Mouse (Mus musculus): ENCODE results near the gene Gm8369.
"Not testable (repeated sequence)": the region's sequence is repeated elsewhere in the genome, so short reads cannot be mapped to it uniquely, and the experiment has no call there.

The Gm8369 gene

DNA sequence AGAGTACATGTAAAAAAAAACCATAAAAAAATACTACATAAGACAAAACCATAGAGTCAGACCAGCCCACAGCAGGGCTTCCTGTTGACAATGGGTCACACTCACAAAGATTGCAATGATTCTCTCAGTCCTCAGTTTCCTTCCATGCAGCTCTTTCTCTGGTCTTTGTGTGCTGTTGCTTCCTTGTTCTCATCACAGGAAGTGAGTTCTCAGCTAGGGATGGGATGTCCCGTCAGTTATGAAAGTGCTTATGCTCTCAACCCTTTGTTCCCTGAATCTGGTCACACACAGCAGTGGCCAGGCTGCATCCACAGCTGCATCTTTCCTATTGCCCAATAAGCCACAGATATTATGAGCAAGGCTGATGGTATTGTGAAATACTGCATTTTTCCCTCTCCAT is 27.7 kb downstream of the Gm8369 start:
- DNase-seq (ENCODE audit: low spot score in 2 of 2), result no peak

DNA sequence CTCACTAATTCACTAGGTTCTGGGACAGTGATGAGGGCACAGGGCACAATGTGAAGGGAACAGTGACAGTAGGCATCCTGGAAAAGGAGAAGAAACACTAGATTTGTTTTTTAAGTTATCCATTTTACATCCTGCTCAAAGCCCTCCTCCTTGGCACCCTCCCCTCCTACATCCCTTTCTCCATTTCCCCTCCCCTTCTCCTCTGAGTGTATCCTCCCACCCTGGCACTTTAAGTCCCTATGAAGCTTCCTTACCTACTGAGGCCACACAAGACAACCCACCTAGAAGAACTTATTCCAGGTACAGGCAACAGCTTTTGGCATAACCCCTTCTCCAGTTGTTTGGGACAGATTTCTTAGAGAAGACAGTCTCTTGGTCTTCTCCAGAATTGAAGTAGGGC is 30.5 kb downstream of the Gm8369 start, which contains the start of gene Ms4a6b:
TSS of gene Ms4a6b (plus strand) at position 267 of the 400 bp plus-strand sequence.
- DNase-seq (ENCODE audit: low spot score in 2 of 2), result no peak

DNA sequence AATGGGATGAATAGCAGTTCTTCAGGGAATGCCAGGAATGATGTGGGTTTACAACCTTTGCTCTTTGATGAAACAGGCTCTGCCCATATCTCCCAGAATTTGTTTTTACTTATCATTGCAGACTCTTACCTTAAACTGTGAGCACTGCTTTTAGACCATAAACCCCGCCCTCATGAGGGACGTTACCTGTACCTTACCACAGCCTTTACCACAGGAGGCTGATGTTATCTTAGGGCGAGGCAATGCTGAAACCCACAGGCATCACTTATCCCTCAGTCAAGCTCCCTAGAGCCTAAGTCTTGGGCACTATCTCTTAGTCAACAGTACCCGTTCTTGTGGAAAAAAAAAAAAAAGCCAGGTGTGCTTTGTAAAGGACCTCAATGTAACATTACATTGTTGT is 31.1 kb downstream of the Gm8369 start:
- DNase-seq (ENCODE audit: low spot score in 2 of 2), result no peak

DNA sequence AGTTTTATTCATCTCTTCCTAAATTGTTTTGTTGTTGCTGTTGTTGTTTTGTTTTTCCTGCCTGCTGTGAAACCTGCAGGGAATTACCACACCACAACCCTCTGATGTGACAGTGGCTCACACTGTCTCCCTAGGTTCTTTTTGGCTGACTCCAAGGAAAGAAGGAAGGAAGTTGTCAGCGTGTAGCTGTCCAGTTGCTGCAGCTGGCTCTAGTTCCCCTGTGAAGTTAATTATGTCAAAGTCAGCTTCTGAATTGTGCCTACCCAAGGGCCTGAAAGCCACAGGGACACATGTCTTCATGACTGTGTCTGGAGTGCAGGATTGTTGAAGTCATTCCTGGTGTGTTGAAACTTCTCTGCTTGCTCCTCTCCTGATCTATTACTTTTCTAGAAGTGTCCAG is 31.6 kb downstream of the Gm8369 start:
- DNase-seq (ENCODE audit: low spot score in 2 of 2), result peak; percentile 20 to 24

DNA sequence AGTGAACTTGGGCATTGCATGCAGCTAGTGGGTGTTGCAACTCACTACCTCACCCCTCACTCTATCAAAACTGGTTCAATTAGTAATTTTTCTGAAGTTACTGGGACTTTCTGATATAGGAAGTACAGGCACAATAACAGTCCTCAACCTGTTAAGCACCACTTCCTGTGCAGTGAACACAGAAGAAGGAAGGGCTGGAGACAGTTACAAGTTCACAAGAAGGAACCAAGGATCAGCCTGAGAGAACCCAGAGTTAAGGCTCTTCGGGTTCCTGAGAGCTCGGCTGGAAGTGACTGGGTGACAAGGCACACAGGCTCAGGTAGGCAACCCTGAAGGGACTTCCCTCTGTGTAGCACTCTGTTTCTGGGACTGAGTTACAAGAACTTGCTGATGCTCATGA is 32.6 kb downstream of the Gm8369 start:
- not testable (repeated sequence) for DNase-seq (ENCODE audit: low spot score in 2 of 2)

DNA sequence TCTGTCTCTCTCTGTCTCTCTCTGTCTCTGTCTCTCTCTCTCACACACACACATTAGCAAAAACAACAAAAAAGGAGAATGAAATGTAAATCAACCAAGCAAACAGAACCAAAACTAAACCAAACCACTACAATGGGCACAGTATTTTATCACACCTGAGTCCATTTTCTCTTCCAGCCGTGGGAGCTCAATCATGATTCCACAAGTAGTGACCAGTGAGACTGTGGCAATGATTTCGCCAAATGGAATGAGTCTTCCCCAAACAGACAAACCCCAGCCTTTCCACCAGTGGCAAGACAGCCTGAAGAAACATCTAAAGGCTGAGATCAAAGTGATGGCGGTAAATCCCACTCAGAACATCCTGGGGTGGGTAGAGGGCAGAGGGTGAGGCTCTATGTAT is 34.4 kb downstream of the Gm8369 start:
- DNase-seq (ENCODE audit: low spot score in 2 of 2), result no peak

DNA sequence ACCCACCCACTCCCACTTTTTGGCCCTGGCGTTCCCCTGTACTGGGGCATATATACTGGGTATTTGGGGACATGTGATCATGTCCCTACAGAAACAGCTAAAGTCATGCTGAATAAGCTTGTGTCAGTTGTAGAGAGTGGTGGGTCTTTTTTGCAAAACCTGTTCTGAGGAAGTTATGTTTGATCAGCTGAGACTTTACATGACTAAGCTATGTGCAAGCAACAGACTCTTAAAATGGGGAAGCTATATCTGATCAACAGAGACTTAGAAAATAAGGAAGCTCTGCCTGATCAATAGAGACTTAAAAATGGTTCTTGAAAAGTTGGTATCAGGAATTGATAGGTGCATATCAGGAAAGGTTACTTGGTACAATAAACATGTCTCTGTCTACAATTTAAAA is 47.7 kb downstream of the Gm8369 start:
- DNase-seq (ENCODE audit: low spot score in 2 of 2), result no peak

DNA sequence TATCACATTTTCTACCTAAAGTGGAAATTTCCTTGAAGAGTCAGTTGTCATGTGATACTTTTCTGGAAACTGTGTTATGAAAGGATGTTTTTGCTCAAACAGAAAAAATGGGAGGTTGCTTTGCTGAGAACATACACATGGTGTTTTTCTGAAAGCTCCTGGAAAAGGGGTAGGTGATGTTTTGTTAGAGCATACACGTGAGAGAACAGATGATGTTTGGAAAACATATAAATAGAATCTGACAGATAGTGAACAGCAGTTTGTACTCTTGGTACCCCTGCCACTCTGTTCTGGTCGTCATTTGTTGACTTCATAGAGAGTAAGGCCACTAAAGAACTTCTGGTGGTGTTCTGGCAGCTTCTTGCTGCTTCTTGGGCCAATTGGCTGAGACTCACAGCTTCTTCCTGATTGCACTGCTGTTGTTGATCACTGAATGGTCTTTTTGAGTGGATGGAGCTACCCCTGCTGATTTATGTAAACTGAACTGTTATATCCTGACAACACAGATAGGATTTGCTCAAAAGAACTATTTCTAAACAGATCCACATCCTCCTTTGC is 48.2 kb downstream of the Gm8369 start:
- DNase-seq (ENCODE audit: low spot score in 2 of 2), result no peak

DNA sequence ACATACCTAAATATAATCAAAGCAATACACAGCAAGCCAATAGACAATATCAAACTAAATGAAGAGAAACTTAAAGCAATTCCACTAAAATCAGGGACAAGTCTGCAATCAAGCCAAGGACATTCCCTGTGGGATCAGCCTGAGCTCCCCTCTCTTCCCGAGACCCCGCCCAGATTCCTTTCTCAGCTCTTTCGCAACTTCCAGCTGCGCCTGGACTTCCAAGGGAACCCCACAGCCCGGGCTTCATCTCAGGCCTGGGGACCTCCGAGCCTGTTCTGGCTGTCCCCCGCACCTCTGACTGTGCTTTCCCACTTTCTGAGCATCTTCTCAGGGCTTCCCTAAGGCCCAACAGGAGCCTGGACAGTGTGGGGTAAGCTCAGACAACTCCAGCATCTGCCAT is 50.9 kb downstream of the Gm8369 start, which contains the start of gene Ms4a4d:
TSS of gene Ms4a4d (plus strand) at position 209 of the 400 bp plus-strand sequence.
- no peak for DNase-seq (ENCODE audit: low spot score in 2 of 2)

DNA sequence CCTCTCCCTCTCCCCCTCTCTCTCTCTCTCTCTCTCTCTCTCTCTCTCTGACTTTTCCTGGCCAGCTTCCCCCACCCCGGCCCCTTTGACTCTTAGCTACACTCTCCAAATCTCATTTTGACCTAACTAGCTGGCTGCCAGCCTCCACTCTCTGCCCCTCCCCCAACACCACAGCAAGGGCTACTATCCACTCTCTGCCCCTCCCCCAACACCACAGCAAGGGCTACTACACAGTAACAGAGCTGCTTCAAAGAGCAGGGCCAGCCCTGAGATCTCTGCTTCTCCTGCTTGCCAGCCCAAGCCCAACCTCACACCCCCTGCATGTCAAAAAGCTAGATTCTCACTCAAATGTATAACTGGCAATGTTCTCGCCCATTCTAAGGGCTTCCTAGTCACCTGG is 51.6 kb downstream of the Gm8369 start:
- no peak for DNase-seq (ENCODE audit: low spot score in 2 of 2)

DNA sequence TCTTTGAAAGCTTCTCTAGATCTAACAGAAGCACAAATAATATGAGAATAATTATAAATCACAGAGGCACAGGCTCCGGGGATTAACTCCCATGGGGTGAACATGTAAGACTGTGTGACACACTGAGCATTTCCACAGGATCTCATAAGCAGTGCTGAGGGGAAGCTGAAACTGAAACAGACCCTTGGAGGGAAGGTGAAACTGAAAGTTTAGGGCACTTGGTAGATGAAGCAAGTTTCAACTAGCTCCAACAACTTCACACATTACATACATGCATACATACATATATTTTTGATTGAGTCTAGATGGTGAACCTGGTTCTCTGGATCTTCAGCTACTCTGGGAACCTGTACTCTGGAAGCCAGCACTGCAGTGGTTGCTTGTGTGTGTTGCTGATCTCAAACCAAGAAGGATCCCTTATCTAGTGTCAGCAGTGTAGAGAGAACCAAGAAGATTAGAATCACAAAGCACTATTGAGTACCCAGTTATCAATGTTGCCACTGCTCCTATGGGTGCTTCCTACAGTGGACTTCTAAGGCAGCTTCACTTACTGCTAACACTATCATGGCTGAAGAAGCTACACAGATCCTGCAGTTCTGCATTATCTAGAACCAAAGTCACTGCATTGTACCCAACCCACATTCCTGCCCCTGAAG is 54.6 kb downstream of the Gm8369 start:
- not testable (repeated sequence) for DNase-seq (ENCODE audit: low spot score in 2 of 2)

DNA sequence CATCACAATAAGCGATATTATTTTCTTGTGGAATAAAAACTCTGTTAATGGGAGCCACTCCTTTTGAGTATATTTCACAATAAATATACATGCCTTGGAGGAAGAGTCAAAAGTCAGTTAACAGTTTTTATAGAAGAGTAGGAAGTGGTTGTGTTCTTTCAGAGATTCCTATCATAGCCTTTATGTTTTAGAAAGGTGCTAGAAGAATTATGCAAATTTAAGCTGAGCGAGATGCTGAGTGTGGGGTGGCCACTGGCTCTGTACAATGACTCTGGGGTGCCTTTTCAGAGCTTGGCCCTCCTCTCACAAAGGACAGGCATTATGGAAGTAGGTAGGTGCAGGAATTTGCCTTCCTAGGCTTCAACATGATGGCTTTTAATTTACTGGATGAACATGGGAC is 58.6 kb downstream of the Gm8369 start:
- DNase-seq (ENCODE audit: low spot score in 2 of 2), result not testable (repeated sequence)

DNA sequence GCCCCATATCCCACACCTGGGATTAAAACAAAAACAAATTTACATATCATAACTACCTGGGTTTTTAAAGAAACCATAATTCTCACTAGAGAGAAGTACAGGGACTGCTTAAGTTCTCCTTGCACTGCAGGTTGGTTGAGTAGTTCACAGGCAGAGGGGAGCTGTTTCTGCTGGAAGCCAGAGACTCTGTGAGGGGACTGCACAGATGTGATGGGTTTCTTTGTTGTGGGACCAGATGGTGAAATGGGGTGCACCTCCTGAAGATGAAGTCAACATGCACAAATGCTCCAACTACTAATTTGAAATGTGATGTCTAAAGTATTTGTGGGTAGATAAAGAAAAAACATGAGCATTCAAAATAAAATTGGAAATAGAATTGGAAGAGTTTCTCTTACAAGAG is 62.2 kb downstream of the Gm8369 start:
- no peak for DNase-seq (ENCODE audit: low spot score in 2 of 2)

DNA sequence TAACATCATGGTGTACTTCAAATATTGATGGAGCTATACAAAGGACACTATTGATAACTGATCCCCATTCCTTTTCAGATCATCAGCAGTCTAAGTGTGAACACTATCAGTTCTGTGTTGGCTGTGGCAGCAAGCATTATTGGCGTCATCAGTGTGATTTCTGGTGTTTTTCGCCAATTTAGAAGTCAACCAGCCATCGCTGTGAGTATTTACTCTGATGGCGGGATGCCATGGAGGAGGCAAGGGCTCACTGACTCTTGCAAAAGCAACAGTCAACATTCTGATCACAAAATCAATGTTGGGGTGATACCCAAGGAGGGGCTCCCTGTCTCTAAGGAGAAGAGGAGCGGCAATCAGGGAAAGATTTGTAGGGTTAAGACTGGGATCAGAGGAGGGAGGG is 69.0 kb downstream of the Gm8369 start:
- DNase-seq (ENCODE audit: low spot score in 2 of 2), result no peak

DNA sequence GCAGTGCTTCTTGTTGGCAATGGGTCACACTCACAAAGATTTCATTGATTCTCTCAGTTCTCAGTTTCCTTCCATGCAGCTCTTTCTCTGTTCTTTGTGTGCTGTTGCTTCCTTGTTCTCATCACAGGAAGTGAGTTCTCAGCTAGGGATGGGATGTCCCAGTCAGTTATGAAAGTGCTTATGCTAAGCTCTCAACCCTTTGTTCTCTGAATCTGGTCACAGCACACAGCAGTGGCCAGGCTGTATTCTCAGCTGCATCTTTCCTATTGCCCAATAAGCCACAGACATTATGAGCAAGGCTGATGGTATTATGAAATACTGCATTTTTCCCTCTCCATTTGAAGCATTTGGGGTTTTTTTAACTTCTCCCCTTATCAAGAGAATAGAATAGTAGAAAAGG is 73.8 kb downstream of the Gm8369 start:
- not testable (repeated sequence) for DNase-seq (ENCODE audit: low spot score in 2 of 2)
